Mouse (Mus musculus) kidney, embryonic 15.5 days (tissue): ENCODE measurements around the gene Smim22. TPM values are rescaled to one million over a fixed set of nuclear protein-coding genes. Genes with fewer than 3 reads are reported as not detected.

ENCODE experiments used
- ATAC-seq: fragments of 200-750 bp; cut with Nextera tagmentation; replicated peaks from 2 replicates; pipeline ENCODE4 v1.8.0; 2017; ENCODE audit warnings: moderate TSS enrichment; ENCODE audit not compliant: low FRiP score
- H3K27ac ChIP-seq: fragments of 300-500 bp; sonication (generic); 2 replicates; pipeline ENCODE4 v1.5.1; 2015; ENCODE audit warnings: mild to moderate bottlenecking, inconsistent platforms
- H3K27me3 ChIP-seq: fragments of 300-500 bp; sonication (generic); 2 replicates; pipeline ENCODE4 v1.6.1; 2015; ENCODE audit warnings: inconsistent platforms
- H3K36me3 ChIP-seq: fragments of 300-500 bp; sonication (generic); 2 replicates; pipeline ENCODE4 v1.6.1; 2015; ENCODE audit warnings: inconsistent platforms
- H3K4me1 ChIP-seq: fragments of 300-500 bp; sonication (generic); 2 replicates; pipeline ENCODE4 v1.6.1; 2015; ENCODE audit warnings: inconsistent platforms
- H3K4me2 ChIP-seq: fragments of 300-500 bp; sonication (generic); 2 replicates; pipeline ENCODE4 v1.6.1; 2015; ENCODE audit warnings: moderate library complexity, mild to moderate bottlenecking, inconsistent platforms
- H3K4me3 ChIP-seq: fragments of 300-500 bp; sonication (generic); replicated peaks from 2 replicates; pipeline ENCODE4 v1.5.1; 2015; ENCODE audit warnings: mild to moderate bottlenecking, inconsistent platforms
- H3K9ac ChIP-seq: fragments of 300-500 bp; sonication (generic); 2 replicates; pipeline ENCODE4 v1.6.1; 2015; ENCODE audit warnings: mild to moderate bottlenecking, inconsistent platforms
- H3K9me3 ChIP-seq: fragments of 300-500 bp; sonication (generic); replicated peaks from 2 replicates; pipeline ENCODE4 v1.6.1; 2016; ENCODE audit warnings: inconsistent platforms
- WGBS: fragments of 180-500 bp; shearing (Covaris S2); methylation state at CpG from one replicate; pipeline ENCODE4 v1.1.7; 2015; ENCODE audit warnings: mixed read lengths; 5-methylcytosine and 5-hydroxymethylcytosine counted together
- polyA plus RNA-seq: library from polyadenylated mRNA; unstranded; fragments of >200 nt; fragmentation: Nextera tagmentation; extraction: Ambion mirVana; gene quantifications from 2 replicates; pipeline ENCODE4 v1.2.1, GENCODE M21; 2015

Gene Smim22
- polyA plus RNA-seq, 1 experiment from 2014 or later: 11.2 TPM

- peak; percentile 84 for ATAC-seq
- H3K27me3 ChIP-seq: no peaks in the 10 kb centered on the region
- H3K4me1 ChIP-seq: peaks cover 24% of the 10 kb centered on the region
- H3K27ac ChIP-seq: peak overlapping the region; percentile 99
- H3K9me3 ChIP-seq: no peaks in the 10 kb centered on the region
- peak overlapping the region; percentile 99 for H3K4me3 ChIP-seq
- peak overlapping the region; percentile 87 for H3K9ac ChIP-seq
- under 1% methylated on average over 78 of the region's 78 CpGs for WGBS
- H3K4me2 ChIP-seq: peak overlapping the region; percentile 73
- H3K36me3 ChIP-seq: peaks cover 49% of the 10 kb centered on the region
Observed at GRCm38 (mm10) chr16:5050251-5051110, 43.4 kb downstream of the Smim22 start.

Other genes with a start within 250 kb of the Smim22 start
- 101 and 108 TPM in 2 replicates for gene Cdip1, start 217.0 kb upstream of the Smim22 start, polyA plus RNA-seq
- 0.19 and 0.83 TPM in 2 replicates for gene 4930562C15Rik, start 171.9 kb upstream of the Smim22 start, polyA plus RNA-seq
- 37.4 and 39.7 TPM in 2 replicates for gene Ubald1, start 127.0 kb upstream of the Smim22 start, polyA plus RNA-seq
- gene Mgrn1, start 121.0 kb upstream of the Smim22 start, polyA plus RNA-seq: 88.2 and 98.1 TPM in 2 replicates
- 151 and 155 TPM in 2 replicates for gene Nudt16l1, start 68.5 kb upstream of the Smim22 start, polyA plus RNA-seq
- 59.7 and 69.3 TPM in 2 replicates for gene Anks3, start 43.1 kb upstream of the Smim22 start, polyA plus RNA-seq
- not detected in 2 replicates for gene Sept12, start 9.4 kb upstream of the Smim22 start, polyA plus RNA-seq
- gene Rogdi, start 6.3 kb downstream of the Smim22 start, polyA plus RNA-seq: 93.5 and 101 TPM in 2 replicates
- gene Glyr1, start 42.6 kb downstream of the Smim22 start, polyA plus RNA-seq: 162 and 164 TPM in 2 replicates
- gene Ubn1, start 42.8 kb downstream of the Smim22 start, polyA plus RNA-seq: 18.5 and 19.9 TPM in 2 replicates
- gene Ppl, start 125.1 kb downstream of the Smim22 start, polyA plus RNA-seq: 2.4 and 2.9 TPM in 2 replicates
- gene Sec14l5, start 139.8 kb downstream of the Smim22 start, polyA plus RNA-seq: 0.06 and 0.09 TPM in 2 replicates
- gene Nagpa, start 196.7 kb downstream of the Smim22 start, polyA plus RNA-seq: 19.4 and 21.2 TPM in 2 replicates
- gene AU021092, start 215.0 kb downstream of the Smim22 start, polyA plus RNA-seq: 5.1 and 5.8 TPM in 2 replicates
- 32.8 and 35.8 TPM in 2 replicates for gene Alg1, start 226.3 kb downstream of the Smim22 start, polyA plus RNA-seq
- 26.4 and 31.9 TPM in 2 replicates for gene Eef2kmt, start 248.7 kb downstream of the Smim22 start, polyA plus RNA-seq